Mouse (Mus musculus) embryonic fibroblast, embryonic 13.5 days (primary cell): Measurements from ENCODE around the gene Zfp266.

Experiments used
- CTCF ChIP-seq: IDR thresholded peaks from 2 replicates; pipeline ENCODE4 v1.5.1; 2011; ENCODE audit warnings: mild to moderate bottlenecking, control low read depth, low read length, moderate library complexity, borderline replicate concordance; ENCODE audit not compliant: insufficient read depth
- POLR2A ChIP-seq: IDR thresholded peaks from 2 replicates; pipeline ENCODE4 v1.6.1; 2011; ENCODE audit warnings: low read depth, mild to moderate bottlenecking, control low read depth, low read length, moderate library complexity

- TF ChIP-seq POLR2A (no peak), CTCF (no peak)
These were observed 9.6 kb downstream of the Zfp266 start for GRCm38 (mm10) chr9:20511645-20512044.
